Comparison of ENCODE assay signal across 21 mouse cellular contexts in the genomic region with DNA sequence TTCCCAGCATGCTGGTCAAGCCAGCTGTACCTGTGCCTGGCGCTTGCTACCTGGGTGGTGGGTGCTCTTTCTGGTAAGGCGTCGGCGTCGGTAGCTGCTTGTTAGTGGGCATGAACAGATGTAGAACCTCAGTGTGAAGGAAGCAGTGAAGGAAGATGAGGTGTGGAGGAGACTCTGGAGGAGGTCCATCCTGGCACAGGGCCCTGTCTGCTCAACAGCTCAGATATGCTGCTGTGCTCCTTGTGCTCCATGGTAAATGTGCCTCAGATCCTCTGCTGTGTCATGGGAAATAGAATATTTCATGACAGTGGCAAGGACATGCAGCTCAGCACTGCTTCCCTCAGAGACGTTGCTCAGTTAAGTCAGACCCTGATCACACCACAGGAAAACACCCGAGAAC. TPM values are rescaled to one million over a fixed set of nuclear protein-coding genes. Genes with fewer than 3 reads are reported as not detected.
A peak's percentile ranks its signal among the peaks of the same experiment; 100 is the strongest.
DNase-seq lines count a peak whose midpoint lies in the region; ATAC-seq and TF ChIP-seq lines count a peak whose summit lies in the region.
"Had no signal": no experiment of that assay in that cellular context is flagged by ENCODE, and none has a peak within 500 bp of the region (broad histone marks: within the 10 kb centered on the region; RNA-seq: fewer than 3 reads in every experiment).

No protein-coding gene starts in this region.

- no peaks in the 10 kb centered on the region for H3K9me3 ChIP-seq in midbrain, embryonic 14.5 days (ENCODE audit: control insufficient read depth, low read length)
- no peaks in the 10 kb centered on the region for H3K9me3 ChIP-seq in midbrain, embryonic 11.5 days (ENCODE audit: control insufficient read depth, low read length)
- H3K9me3 ChIP-seq: embryonic facial prominence, embryonic 15.5 days; heart, embryonic 15.5 days had no signal

- 94% methylated on average over 7 of the region's 7 CpGs for WGBS in midbrain, embryonic 14.5 days
- 89% methylated on average over 7 of the region's 7 CpGs for WGBS in midbrain, embryonic 11.5 days

- no peak for TF ChIP-seq CTCF in layer of hippocampus, adult 2 months (conservative IDR thresholded peaks at IDR 0.05)

- H3K27me3 ChIP-seq in midbrain, embryonic 14.5 days (ENCODE audit: control insufficient read depth, insufficient read depth, low read length): no peaks in the 10 kb centered on the region
- H3K27me3 ChIP-seq in midbrain, embryonic 11.5 days (ENCODE audit: control insufficient read depth, insufficient read depth, low read length): no peaks in the 10 kb centered on the region
- H3K27me3 ChIP-seq: CH12.LX; embryonic facial prominence, embryonic 15.5 days; heart, embryonic 15.5 days had no signal

- DNase-seq in cerebellum, postnatal 25 days: peak; percentile 32 to 61
- no peak for DNase-seq in cerebellum, postnatal 4 days (ENCODE audit: low spot score in 2 of 2)
- no peak for DNase-seq in layer of hippocampus, adult 2 months (ENCODE audit: low spot score in 2 of 2)
- DNase-seq in layer of hippocampus, postnatal 10 days (ENCODE audit: low spot score in 2 of 2): no peak
- no peak for DNase-seq in midbrain, embryonic 14.5 days
- DNase-seq in midbrain, embryonic 11.5 days (ENCODE audit: low spot score, missing footprints): no peak
- DNase-seq in telencephalon, adult 2 months (ENCODE audit: low read depth, low spot score): peak; percentile 61
- DNase-seq: adrenal gland, postnatal 14 days; cerebellum, adult 8-10 months; gastrocnemius, postnatal 14 days; heart, adult 2 months; heart, postnatal 4 days; thymus, adult 2 months had no signal

- H3K4me1 ChIP-seq in midbrain, embryonic 14.5 days (ENCODE audit: control insufficient read depth, insufficient read depth, low read length): 0 out of 2 replicates have a peak, but pooled peaks cover 4% of the 10 kb centered on the region
- H3K4me1 ChIP-seq in midbrain, embryonic 11.5 days (ENCODE audit: control insufficient read depth, insufficient read depth, low read length): no peaks in the 10 kb centered on the region

- H3K9ac ChIP-seq in midbrain, embryonic 14.5 days (replicated peaks; ENCODE audit: low read length): peak overlapping the region; percentile 14; the same call in 1 of the 2 replicates
- H3K9ac ChIP-seq in midbrain, embryonic 11.5 days (ENCODE audit: low read length): no peak overlapping the region
- H3K9ac ChIP-seq: embryonic facial prominence, embryonic 15.5 days; heart, embryonic 15.5 days; liver, embryonic 14.5 days had no signal

- H3K4me3 ChIP-seq in layer of hippocampus, adult 2 months: no peak overlapping the region
- no peak overlapping the region for H3K4me3 ChIP-seq in midbrain, embryonic 14.5 days (replicated peaks; ENCODE audit: low read depth, low read length)
- no peak overlapping the region for H3K4me3 ChIP-seq in midbrain, embryonic 11.5 days (ENCODE audit: low read depth, low read length)
- H3K4me3 ChIP-seq: embryonic facial prominence, embryonic 15.5 days; heart, adult 2 months; heart, embryonic 15.5 days had no signal

- ATAC-seq in midbrain, embryonic 14.5 days (ENCODE audit: low FRiP score, low TSS enrichment): no peak
- ATAC-seq in midbrain, embryonic 11.5 days (ENCODE audit: low FRiP score): no peak
- ATAC-seq: forebrain, embryonic 16.5 days; hindbrain, postnatal 0 days; intestine, postnatal 0 days had no signal

- H3K27ac ChIP-seq in layer of hippocampus, adult 2 months: peak overlapping the region; percentile 8; the same call in 1 of the 2 replicates
- H3K27ac ChIP-seq in midbrain, embryonic 14.5 days (replicated peaks; ENCODE audit: low read depth, low read length): no peak overlapping the region
- no peak overlapping the region for H3K27ac ChIP-seq in midbrain, embryonic 11.5 days (ENCODE audit: low read depth, low read length)
- H3K27ac ChIP-seq: embryonic facial prominence, embryonic 15.5 days; heart, adult 2 months; heart, embryonic 15.5 days; hindbrain, postnatal 0 days; kidney, postnatal 0 days; liver, embryonic 14.5 days had no signal

- peaks cover 30% of the 10 kb centered on the region for H3K36me3 ChIP-seq in midbrain, embryonic 14.5 days (ENCODE audit: control insufficient read depth, insufficient read depth, low read length)
- peaks cover 2% of the 10 kb centered on the region; the same call in 1 of the 2 replicates for H3K36me3 ChIP-seq in midbrain, embryonic 11.5 days (ENCODE audit: control insufficient read depth, insufficient read depth, low read length)
- H3K36me3 ChIP-seq: heart, embryonic 15.5 days had no signal

- H3K4me2 ChIP-seq in midbrain, embryonic 14.5 days (ENCODE audit: low read length): no peak overlapping the region
- no peak overlapping the region for H3K4me2 ChIP-seq in midbrain, embryonic 11.5 days
- H3K4me2 ChIP-seq: embryonic facial prominence, embryonic 15.5 days; heart, embryonic 15.5 days had no signal

RNA-seq across cellular contexts. Expression of a gene that starts 15.7 kb away (rescaled TPM):
- 10 to 100 TPM; 24.1 to 28.7 TPM for total RNA-seq in layer of hippocampus, adult 2 months (2021)
- total RNA-seq in layer of hippocampus, postnatal 10 days (2021): 10 to 100 TPM; 18.0 to 21.4 TPM
- polyA plus RNA-seq in midbrain, embryonic 14.5 days (2014; fragmentation: Nextera tagmentation; extraction: Ambion mirVana): 24.2 and 31.8 TPM in 2 replicates
- polyA plus RNA-seq in midbrain, embryonic 11.5 days (2014; fragmentation: Nextera tagmentation; extraction: Ambion mirVana): 29.3 and 30.1 TPM in 2 replicates

Comparison
In these comparisons a context has a peak if more than half of its experiments do, and no peak if none do; other contexts are left out.
1. DNase-seq: peak in cerebellum, postnatal 25 days (2 of 2) and telencephalon, adult 2 months (single experiment); none in cerebellum, postnatal 4 days (0 of 2), layer of hippocampus, adult 2 months (0 of 2), layer of hippocampus, postnatal 10 days (0 of 2), midbrain, embryonic 14.5 days (single experiment) and midbrain, embryonic 11.5 days (single experiment).